ENCODE assay signal across 11 mouse cellular contexts in genomic region chr15:57509185-57510172, GRCm38 (mm10). TPM values are rescaled to one million over a fixed set of nuclear protein-coding genes. Genes with fewer than 3 reads are reported as not detected.
DNase-seq lines count a peak whose midpoint lies in the region; ATAC-seq and TF ChIP-seq lines count a peak whose summit lies in the region.
"Had no signal": no experiment of that assay in that cellular context is flagged by ENCODE, and none has a peak within 500 bp of the region (broad histone marks: within the 10 kb centered on the region; RNA-seq: fewer than 3 reads in every experiment).

No protein-coding gene starts in this region.

- no peak overlapping the region for H3K27ac ChIP-seq in lung, embryonic 14.5 days (ENCODE audit: low read depth)
- H3K27ac ChIP-seq in forebrain, embryonic 16.5 days (ENCODE audit: low read length), result no peak overlapping the region
- H3K27ac ChIP-seq in neural tube, embryonic 14.5 days (ENCODE audit: low read depth, low read length), result no peak overlapping the region

- H3K4me3 ChIP-seq in lung, embryonic 14.5 days (ENCODE audit: low read depth, low read length), result no peak overlapping the region
- H3K4me3 ChIP-seq in forebrain, embryonic 16.5 days (replicated peaks; ENCODE audit: low read length), result no peak overlapping the region
- no peak overlapping the region for H3K4me3 ChIP-seq in neural tube, embryonic 14.5 days (ENCODE audit: low read depth, low read length)

- no peak overlapping the region for H3K9ac ChIP-seq in lung, embryonic 14.5 days
- H3K9ac ChIP-seq in forebrain, embryonic 16.5 days (replicated peaks; ENCODE audit: low read depth, low read length), result no peak overlapping the region
- H3K9ac ChIP-seq in neural tube, embryonic 14.5 days (replicated peaks; ENCODE audit: low read depth, low read length), result no peak overlapping the region

- 19% methylated on average over 21 of the region's 21 CpGs for WGBS in lung, embryonic 14.5 days
- 40% methylated on average over 21 of the region's 21 CpGs for WGBS in forebrain, embryonic 16.5 days
- 46% methylated on average over 21 of the region's 21 CpGs for WGBS in neural tube, embryonic 14.5 days

- ATAC-seq in lung, embryonic 14.5 days (ENCODE audit: insufficient read depth), result peak; percentile 69; the same call in 1 of the 2 replicates
- ATAC-seq in forebrain, embryonic 16.5 days, result peak; percentile 55
- peak; percentile 26; the same call in 1 of the 2 replicates for ATAC-seq in neural tube, embryonic 14.5 days (ENCODE audit: low read depth)
- ATAC-seq in megakaryocyte-erythroid progenitor cell, adult 5-6 weeks (replicated peaks; ENCODE audit: low FRiP score, low TSS enrichment, poor library complexity, severe bottlenecking), result no peak

- no peak for TF ChIP-seq CTCF in lung, embryonic 14.5 days (IDR thresholded peaks at IDR 0.05; ENCODE audit: low read depth)

- no peaks in the 10 kb centered on the region for H3K36me3 ChIP-seq in lung, embryonic 14.5 days (ENCODE audit: insufficient read depth)
- no peaks in the 10 kb centered on the region for H3K36me3 ChIP-seq in forebrain, embryonic 16.5 days (ENCODE audit: control insufficient read depth, insufficient read depth)
- H3K36me3 ChIP-seq in neural tube, embryonic 14.5 days (ENCODE audit: control insufficient read depth, insufficient read depth, low read length), result no peaks in the 10 kb centered on the region

- DNase-seq in lung, embryonic 14.5 days, result peak; percentile 41
- DNase-seq in lung, postnatal 14 days, result no peak
- peak; percentile 79 for DNase-seq in embryo, embryonic 10 days (ENCODE audit: low spot score)
- DNase-seq in heart, postnatal 25 days (ENCODE audit: low spot score), result no peak

- H3K4me2 ChIP-seq in lung, embryonic 14.5 days, result peak overlapping the region; percentile 23; the same call in 1 of the 2 replicates
- H3K4me2 ChIP-seq in forebrain, embryonic 16.5 days (ENCODE audit: low read length), result no peak overlapping the region
- H3K4me2 ChIP-seq in neural tube, embryonic 14.5 days (ENCODE audit: low read depth, low read length), result no peak overlapping the region

- H3K9me3 ChIP-seq in lung, embryonic 14.5 days (ENCODE audit: low read depth, low read length), result no peaks in the 10 kb centered on the region
- 0 out of 2 replicates have a peak, but pooled peaks cover 2% of the 10 kb centered on the region for H3K9me3 ChIP-seq in forebrain, embryonic 16.5 days (ENCODE audit: control insufficient read depth, low read length)
- peaks cover 2% of the 10 kb centered on the region for H3K9me3 ChIP-seq in neural tube, embryonic 14.5 days (ENCODE audit: control insufficient read depth, low read length)

- peaks cover 2% of the 10 kb centered on the region; the same call in 1 of the 2 replicates for H3K4me1 ChIP-seq in lung, embryonic 14.5 days (ENCODE audit: insufficient read depth)
- 0 out of 2 replicates have a peak, but pooled peaks cover 2% of the 10 kb centered on the region for H3K4me1 ChIP-seq in forebrain, embryonic 16.5 days (replicated peaks; ENCODE audit: control insufficient read depth, insufficient read depth, low read length)
- no peaks in the 10 kb centered on the region for H3K4me1 ChIP-seq in neural tube, embryonic 14.5 days (ENCODE audit: control insufficient read depth, insufficient read depth, low read length)

- intact Hi-C loops in heart, postnatal 25 days (cut with DNase I), result loop anchor here (2.0 to 5.0 kb wide), 3 partner anchors 812 to 1443 kb away; no protein-coding TSS in a partner anchor

- H3K27me3 ChIP-seq in lung, embryonic 14.5 days (ENCODE audit: insufficient read depth, low read length), result no peaks in the 10 kb centered on the region
- H3K27me3 ChIP-seq in forebrain, embryonic 16.5 days (replicated peaks; ENCODE audit: control insufficient read depth, insufficient read depth, low read length), result no peaks in the 10 kb centered on the region
- H3K27me3 ChIP-seq in neural tube, embryonic 14.5 days (ENCODE audit: control insufficient read depth, insufficient read depth, low read length), result no peaks in the 10 kb centered on the region

RNA-seq across cellular contexts. Expression of gene Slc22a22, which starts 32.1 kb away (rescaled TPM):
- not detected in 2 replicates for polyA plus RNA-seq in lung, embryonic 14.5 days (2014; fragmentation: Nextera tagmentation; extraction: Ambion mirVana)
- polyA plus RNA-seq in forebrain, embryonic 16.5 days (2015; fragmentation: Nextera tagmentation; extraction: Ambion mirVana), result not detected in 2 replicates
- not detected in 2 replicates for polyA plus RNA-seq in neural tube, embryonic 14.5 days (2014; fragmentation: Nextera tagmentation; extraction: Ambion mirVana)
- not detected for total RNA-seq in heart, postnatal 25 days (2021)
- not detected in 2 replicates for total RNA-seq in megakaryocyte-erythroid progenitor cell, adult 5-6 weeks (2014; fragmentation: Nextera tagmentation)
- not detected in 2 replicates for total RNA-seq in megakaryocyte-erythroid progenitor cell, adult 5-6 weeks (2017)
- total RNA-seq: left cerebral cortex, postnatal 25 days had no signal
- polyA plus RNA-seq: intestine, embryonic 16.5 days; Patski; urinary bladder, adult 2 months had no signal

Comparison
In these comparisons a context has a peak if more than half of its experiments do, and no peak if none do; other contexts are left out.
1. DNase-seq: peak in lung, embryonic 14.5 days (single experiment) and embryo, embryonic 10 days (single experiment); none in lung, postnatal 14 days (single experiment) and heart, postnatal 25 days (single experiment).